Mouse (Mus musculus): ENCODE measurements at regions not wholly inside any gene's neighbourhood (a gene's known extent, or its start where the extent isn't known, plus 50 kb on each side); places are given as distances from the start of the nearest gene placed in this dataset.

DNA sequence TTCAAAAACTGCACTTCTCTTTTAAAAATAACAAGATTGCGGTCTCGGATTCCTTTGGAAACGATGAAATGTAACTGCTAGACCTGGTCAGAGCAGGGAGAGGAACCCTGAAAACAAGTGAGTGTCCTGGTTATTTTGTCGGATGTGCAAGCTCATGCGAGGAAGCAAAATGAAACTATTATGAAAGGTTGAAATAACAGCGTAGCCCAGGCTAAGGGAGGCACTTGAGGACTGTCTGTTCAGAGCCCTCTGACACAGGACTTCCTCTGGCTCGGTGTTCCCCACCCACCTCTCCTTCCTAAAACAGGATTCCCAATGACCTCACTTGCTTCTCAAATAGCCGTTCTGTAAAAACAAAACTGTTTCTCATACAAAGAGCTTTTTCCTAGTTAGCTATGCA is 51.3 kb upstream of the S1pr1 start:
- Histone ChIP-seq H3K9ac (ENCODE audit: low read depth, low read length) (no peak overlapping the region), H3K27me3 (ENCODE audit: control insufficient read depth, insufficient read depth, low read length) (no peaks in the 10 kb centered on the region), H3K36me3 (ENCODE audit: control insufficient read depth, insufficient read depth, low read length) (no peaks in the 10 kb centered on the region), H3K4me1 (ENCODE audit: control insufficient read depth, insufficient read depth, low read length) (0 out of 2 replicates have a peak, but pooled peaks cover 4% of the 10 kb centered on the region), H3K4me2 (replicated peaks; ENCODE audit: low read depth, low read length) (no peak overlapping the region), H3K9me3 (ENCODE audit: control insufficient read depth, low read length) (no peaks in the 10 kb centered on the region), H3K4me3 (ENCODE audit: low read length) (no peak overlapping the region), H3K27ac (ENCODE audit: low read depth, low read length) (no peak overlapping the region)
- 43% methylated on average over 8 of the region's 8 CpGs for WGBS
- no peak for ATAC-seq (ENCODE audit: low FRiP score, low TSS enrichment)

DNA sequence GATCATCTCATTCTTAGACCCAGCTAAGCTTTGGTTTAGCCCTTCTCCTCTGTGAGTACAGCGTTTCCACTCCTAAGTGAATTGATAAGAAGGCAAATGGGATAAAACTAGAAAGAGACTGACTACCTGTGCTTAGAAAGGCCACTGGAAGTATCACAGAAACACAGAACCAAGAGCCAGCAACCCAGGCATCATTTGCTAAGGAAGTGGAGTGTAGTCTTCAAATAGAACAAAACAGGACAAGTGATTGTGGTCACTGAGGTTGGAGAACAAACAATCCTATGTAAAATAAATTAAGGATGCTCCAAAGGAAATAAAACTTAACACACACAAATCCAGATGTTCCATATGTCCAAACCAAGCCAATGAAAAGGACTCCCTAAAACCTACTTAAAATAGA is 53.4 kb upstream of the S1pr1 start:
- H3K36me3 ChIP-seq (ENCODE audit: control insufficient read depth, insufficient read depth, low read length), result no peaks in the 10 kb centered on the region
- no peak overlapping the region for H3K4me3 ChIP-seq (ENCODE audit: low read length)
- 89% methylated on average over 1 of the region's 1 CpGs for WGBS
- no peaks in the 10 kb centered on the region for H3K27me3 ChIP-seq (ENCODE audit: control insufficient read depth, insufficient read depth, low read length)
- H3K4me1 ChIP-seq (ENCODE audit: control insufficient read depth, insufficient read depth, low read length), result 0 out of 2 replicates have a peak, but pooled peaks cover 2% of the 10 kb centered on the region
- H3K9ac ChIP-seq (ENCODE audit: low read depth, low read length), result no peak overlapping the region
- no peak overlapping the region for H3K4me2 ChIP-seq (replicated peaks; ENCODE audit: low read depth, low read length)
- no peak for ATAC-seq (ENCODE audit: low FRiP score, low TSS enrichment)
- H3K9me3 ChIP-seq (ENCODE audit: control insufficient read depth, low read length), result no peaks in the 10 kb centered on the region
- no peak overlapping the region for H3K27ac ChIP-seq (ENCODE audit: low read depth, low read length)

- no peak for ATAC-seq (ENCODE audit: low FRiP score, low TSS enrichment)
These were observed 54.1 kb upstream of the S1pr1 start for GRCm38 (mm10) chr3:115768761-115769530.

DNA sequence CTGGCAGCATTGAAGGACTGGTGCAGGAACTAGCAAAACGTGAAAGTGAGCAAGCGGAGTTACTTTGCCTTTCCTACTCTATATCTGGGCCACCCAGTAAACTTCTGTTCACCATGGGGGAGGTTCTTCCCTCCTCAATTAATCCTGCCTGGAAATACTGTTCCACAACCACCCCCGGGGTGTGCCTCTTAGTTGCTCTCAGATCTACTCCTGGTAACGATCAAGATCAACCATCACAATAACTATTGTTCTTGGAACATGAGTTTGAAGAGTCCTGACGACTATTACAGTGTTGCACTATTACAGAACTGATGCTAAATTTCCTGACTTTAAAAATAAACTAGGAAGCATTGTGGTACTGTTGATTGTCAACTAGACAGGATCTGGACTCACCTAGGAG is 57.8 kb upstream of the S1pr1 start:
- no peaks in the 10 kb centered on the region for H3K9me3 ChIP-seq (ENCODE audit: control insufficient read depth, low read length)
- H3K27ac ChIP-seq (ENCODE audit: low read depth, low read length), result no peak overlapping the region
- H3K27me3 ChIP-seq (ENCODE audit: control insufficient read depth, insufficient read depth, low read length), result no peaks in the 10 kb centered on the region
- no peak overlapping the region for H3K4me2 ChIP-seq (replicated peaks; ENCODE audit: low read depth, low read length)
- no peaks in the 10 kb centered on the region for H3K36me3 ChIP-seq (ENCODE audit: control insufficient read depth, insufficient read depth, low read length)
- no peak overlapping the region for H3K9ac ChIP-seq (ENCODE audit: low read depth, low read length)
- no peak overlapping the region for H3K4me3 ChIP-seq (ENCODE audit: low read length)
- ATAC-seq (ENCODE audit: low FRiP score, low TSS enrichment), result no peak
- no peaks in the 10 kb centered on the region for H3K4me1 ChIP-seq (ENCODE audit: control insufficient read depth, insufficient read depth, low read length)
- 78% methylated on average over 5 of the region's 5 CpGs for WGBS

More at GRCm38 (mm10) chr3:115768761-115769530, 54.1 kb upstream of the S1pr1 start:
- Histone ChIP-seq H3K36me3 (ENCODE audit: control insufficient read depth, insufficient read depth, low read length) (no peaks in the 10 kb centered on the region), H3K27me3 (ENCODE audit: control insufficient read depth, insufficient read depth, low read length) (no peaks in the 10 kb centered on the region), H3K4me1 (ENCODE audit: control insufficient read depth, insufficient read depth, low read length) (no peaks in the 10 kb centered on the region), H3K4me3 (ENCODE audit: low read length) (no peak overlapping the region), H3K27ac (ENCODE audit: low read depth, low read length) (no peak overlapping the region), H3K9ac (ENCODE audit: low read depth, low read length) (no peak overlapping the region), H3K9me3 (ENCODE audit: control insufficient read depth, low read length) (no peaks in the 10 kb centered on the region), H3K4me2 (replicated peaks; ENCODE audit: low read depth, low read length) (no peak overlapping the region)
- WGBS, result 80% methylated on average over 19 of the region's 19 CpGs

GRCm38 (mm10) chr3:115774321-115774720 is 59.4 kb upstream of the S1pr1 start:
- H3K4me1 ChIP-seq (ENCODE audit: control insufficient read depth, insufficient read depth, low read length), result no peaks in the 10 kb centered on the region
- H3K4me3 ChIP-seq (ENCODE audit: low read length), result no peak overlapping the region
- H3K27ac ChIP-seq (ENCODE audit: low read depth, low read length), result no peak overlapping the region
- H3K4me2 ChIP-seq (replicated peaks; ENCODE audit: low read depth, low read length), result no peak overlapping the region
- H3K9me3 ChIP-seq (ENCODE audit: control insufficient read depth, low read length), result no peaks in the 10 kb centered on the region
- no peaks in the 10 kb centered on the region for H3K36me3 ChIP-seq (ENCODE audit: control insufficient read depth, insufficient read depth, low read length)
- WGBS, result 89% methylated on average over 8 of the region's 8 CpGs
- no peaks in the 10 kb centered on the region for H3K27me3 ChIP-seq (ENCODE audit: control insufficient read depth, insufficient read depth, low read length)
- H3K9ac ChIP-seq (ENCODE audit: low read depth, low read length), result no peak overlapping the region
- ATAC-seq (ENCODE audit: low FRiP score, low TSS enrichment), result no peak

DNA sequence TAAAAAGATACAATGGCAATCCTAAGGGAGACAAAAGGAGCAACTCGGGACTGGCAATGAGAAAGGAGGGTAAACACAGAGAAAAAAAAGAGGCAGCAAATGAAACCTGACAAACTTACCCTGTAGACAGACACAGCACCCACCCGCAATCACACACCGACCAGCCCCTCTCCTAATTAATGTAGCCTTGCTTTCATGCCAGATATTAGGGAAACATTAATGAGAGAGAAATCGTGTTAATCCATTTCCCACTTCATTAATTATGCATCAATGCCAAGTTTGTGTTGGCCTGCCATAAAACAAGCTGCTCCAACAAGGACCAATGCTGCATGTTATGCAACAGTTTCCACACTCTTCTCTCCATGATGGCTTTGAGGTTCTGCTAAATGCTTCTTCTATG is 59.9 kb upstream of the S1pr1 start:
- Histone ChIP-seq H3K9me3 (ENCODE audit: control insufficient read depth, low read length) (no peaks in the 10 kb centered on the region), H3K36me3 (ENCODE audit: control insufficient read depth, insufficient read depth, low read length) (no peaks in the 10 kb centered on the region), H3K27me3 (ENCODE audit: control insufficient read depth, insufficient read depth, low read length) (no peaks in the 10 kb centered on the region), H3K4me1 (ENCODE audit: control insufficient read depth, insufficient read depth, low read length) (no peaks in the 10 kb centered on the region), H3K27ac (ENCODE audit: low read depth, low read length) (no peak overlapping the region), H3K4me3 (ENCODE audit: low read length) (no peak overlapping the region), H3K4me2 (replicated peaks; ENCODE audit: low read depth, low read length) (no peak overlapping the region), H3K9ac (ENCODE audit: low read depth, low read length) (no peak overlapping the region)
- ATAC-seq (ENCODE audit: low FRiP score, low TSS enrichment), result no peak
- 77% methylated on average over 4 of the region's 4 CpGs for WGBS

- no peaks in the 10 kb centered on the region for H3K4me1 ChIP-seq (ENCODE audit: control insufficient read depth, insufficient read depth, low read length)
- H3K9me3 ChIP-seq (ENCODE audit: control insufficient read depth, low read length), result no peaks in the 10 kb centered on the region
- H3K4me3 ChIP-seq (ENCODE audit: low read length), result no peak overlapping the region
- no peak overlapping the region for H3K27ac ChIP-seq (ENCODE audit: low read depth, low read length)
- H3K9ac ChIP-seq (ENCODE audit: low read depth, low read length), result no peak overlapping the region
- no peaks in the 10 kb centered on the region for H3K27me3 ChIP-seq (ENCODE audit: control insufficient read depth, insufficient read depth, low read length)
- WGBS, result 86% methylated on average over 10 of the region's 10 CpGs
- no peak overlapping the region for H3K4me2 ChIP-seq (replicated peaks; ENCODE audit: low read depth, low read length)
- H3K36me3 ChIP-seq (ENCODE audit: control insufficient read depth, insufficient read depth, low read length), result no peaks in the 10 kb centered on the region
- ATAC-seq (ENCODE audit: low FRiP score, low TSS enrichment), result no peak
These were observed 64.4 kb upstream of the S1pr1 start for GRCm38 (mm10) chr3:115779144-115779890.

- Histone ChIP-seq H3K36me3 (ENCODE audit: control insufficient read depth, insufficient read depth, low read length) (no peaks in the 10 kb centered on the region), H3K4me1 (ENCODE audit: control insufficient read depth, insufficient read depth, low read length) (no peaks in the 10 kb centered on the region), H3K27me3 (ENCODE audit: control insufficient read depth, insufficient read depth, low read length) (no peaks in the 10 kb centered on the region), H3K9ac (ENCODE audit: low read depth, low read length) (no peak overlapping the region), H3K4me3 (ENCODE audit: low read length) (no peak overlapping the region), H3K9me3 (ENCODE audit: control insufficient read depth, low read length) (no peaks in the 10 kb centered on the region), H3K27ac (ENCODE audit: low read depth, low read length) (no peak overlapping the region), H3K4me2 (replicated peaks; ENCODE audit: low read depth, low read length) (no peak overlapping the region)
- ATAC-seq (ENCODE audit: low FRiP score, low TSS enrichment), result no peak
- WGBS, result 82% methylated on average over 5 of the region's 5 CpGs
These were observed 65.0 kb upstream of the S1pr1 start for GRCm38 (mm10) chr3:115779906-115780305.

DNA sequence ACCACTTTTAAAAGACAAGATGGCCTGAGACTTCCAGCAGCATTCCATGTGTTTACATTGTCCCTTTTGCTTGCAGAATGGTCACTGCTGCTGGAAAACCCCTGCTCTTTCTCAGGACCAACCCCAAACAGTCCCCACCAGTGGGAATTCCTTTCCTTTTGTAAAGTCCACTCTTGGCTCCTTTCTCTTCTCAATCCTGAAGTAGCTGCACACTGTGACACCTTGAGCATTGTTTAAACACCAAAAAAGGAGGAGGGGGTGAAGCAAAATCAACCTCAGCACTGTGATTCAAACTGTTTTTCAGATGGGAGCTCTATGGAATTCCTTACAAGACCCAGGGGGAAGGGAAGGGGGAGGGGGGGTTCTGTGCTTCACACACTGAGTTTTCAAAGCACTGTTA is 67.9 kb upstream of the S1pr1 start:
- H3K9me3 ChIP-seq (ENCODE audit: control insufficient read depth, low read length), result no peaks in the 10 kb centered on the region
- no peak overlapping the region for H3K9ac ChIP-seq (ENCODE audit: low read depth, low read length)
- H3K27ac ChIP-seq (ENCODE audit: low read depth, low read length), result no peak overlapping the region
- no peak overlapping the region for H3K4me2 ChIP-seq (replicated peaks; ENCODE audit: low read depth, low read length)
- H3K4me1 ChIP-seq (ENCODE audit: control insufficient read depth, insufficient read depth, low read length), result no peaks in the 10 kb centered on the region
- H3K36me3 ChIP-seq (ENCODE audit: control insufficient read depth, insufficient read depth, low read length), result no peaks in the 10 kb centered on the region
- no peaks in the 10 kb centered on the region for H3K27me3 ChIP-seq (ENCODE audit: control insufficient read depth, insufficient read depth, low read length)
- ATAC-seq (ENCODE audit: low FRiP score, low TSS enrichment), result no peak
- H3K4me3 ChIP-seq (ENCODE audit: low read length), result no peak overlapping the region
